Mouse (Mus musculus) brain, adult 10 weeks (tissue): ENCODE measurements around the gene Lyz1. TPM values are rescaled to one million over a fixed set of nuclear protein-coding genes. Genes with fewer than 3 reads are reported as not detected.

Experiments
- polyA plus RNA-seq: library from polyadenylated mRNA; stranded (reverse); fragments of 350-450 nt; fragmentation: Illumina TruSeq; extraction: RNeasy Lipid Tissue Mini Kit (QIAGEN cat#74804); gene quantifications from one replicate; pipeline ENCODE4 v1.2.3, GENCODE M21; 2015; ENCODE audit warnings: low read depth, low replicate concordance

Gene Lyz1
- polyA plus RNA-seq = not detected

GRCm38 (mm10) chr10:117292671-117293070 is at the start of gene Lyz1:
TSS of gene Lyz1 (minus strand) at chr10:117292868.

GRCm38 (mm10) chr10:117282049-117282448 is 10.6 kb downstream of the Lyz1 start, which contains the start of gene Lyz2:
TSS of gene Lyz2 (minus strand) at chr10:117282321.

GRCm38 (mm10) chr10:117238603-117239002 is 54.1 kb downstream of the Lyz1 start, which contains the start of gene 9530003J23Rik:
TSS of gene 9530003J23Rik (minus strand) at chr10:117238703.

Other genes with a start within 250 kb of the Lyz1 start
- not detected for gene Lrrc10, start 247.5 kb downstream of the Lyz1 start, polyA plus RNA-seq
- 173 TPM for gene Cct2, start 229.1 kb downstream of the Lyz1 start, polyA plus RNA-seq
- 24.1 TPM for gene Frs2, start 144.3 kb downstream of the Lyz1 start, polyA plus RNA-seq
- gene Yeats4, start 68.4 kb downstream of the Lyz1 start, polyA plus RNA-seq = 58.9 TPM
- gene 9530003J23Rik, start 54.2 kb downstream of the Lyz1 start, polyA plus RNA-seq = not detected
- 24.1 TPM for gene Lyz2, start 10.5 kb downstream of the Lyz1 start, polyA plus RNA-seq
- gene Cpsf6, start 87.1 kb upstream of the Lyz1 start, polyA plus RNA-seq = 58.2 TPM